Mouse (Mus musculus): Measurements from ENCODE around the gene Gna13. TPM values are rescaled to one million over a fixed set of nuclear protein-coding genes. Genes with fewer than 3 reads are reported as not detected.

Gna13 gene
- polyA plus RNA-seq, 1 experiment = not detected

DNA sequence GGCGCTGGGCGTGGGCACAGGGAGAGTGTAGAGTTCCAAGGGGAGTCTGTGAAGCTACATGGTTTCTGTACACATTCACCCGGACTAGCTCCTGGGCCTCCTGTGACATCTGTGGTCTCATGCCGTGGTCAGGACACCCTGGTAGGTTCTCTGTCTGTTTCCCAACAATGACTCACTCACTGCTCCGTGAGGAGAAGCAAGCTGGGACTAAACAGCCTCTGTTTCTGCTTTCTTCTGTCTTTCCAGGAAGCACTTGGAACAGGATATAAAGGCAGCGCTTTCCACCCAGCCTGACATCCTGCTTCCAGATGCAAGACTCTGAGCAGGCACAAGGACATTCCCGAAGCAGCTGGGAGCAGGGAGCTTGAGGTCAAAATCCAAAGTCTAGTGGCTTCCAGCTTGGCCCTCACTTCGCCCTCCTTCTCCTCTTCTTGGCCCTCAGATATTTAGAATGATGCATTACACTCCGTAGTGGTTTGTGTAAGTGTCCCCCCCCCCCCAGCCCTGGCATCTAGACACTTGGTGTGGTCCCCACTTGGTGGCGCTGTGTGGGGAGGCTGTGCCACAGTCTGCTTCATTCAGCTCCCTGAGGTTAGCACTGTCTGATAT, 18.5 kb upstream of the Gna13 start:
- peak; percentile 34; the same call in 1 of the 2 replicates for TF ChIP-seq CTCF (IDR thresholded peaks at IDR 0.05; ENCODE audit: insufficient read depth, low read depth, low read length)
- no peak for TF ChIP-seq POLR2A (IDR thresholded peaks at IDR 0.05; ENCODE audit: insufficient read depth, low read depth, low read length)
- Histone ChIP-seq H3K27ac (ENCODE audit: insufficient read depth, low read depth, low read length) (no peak overlapping the region), H3K4me1 (ENCODE audit: control insufficient read depth, insufficient read depth, low read length) (peaks cover 22% of the 10 kb centered on the region), H3K4me3 (ENCODE audit: insufficient read depth, low read depth, low read length) (no peak overlapping the region)
- WGBS = 30% methylated on average over 10 of the region's 10 CpGs

DNA sequence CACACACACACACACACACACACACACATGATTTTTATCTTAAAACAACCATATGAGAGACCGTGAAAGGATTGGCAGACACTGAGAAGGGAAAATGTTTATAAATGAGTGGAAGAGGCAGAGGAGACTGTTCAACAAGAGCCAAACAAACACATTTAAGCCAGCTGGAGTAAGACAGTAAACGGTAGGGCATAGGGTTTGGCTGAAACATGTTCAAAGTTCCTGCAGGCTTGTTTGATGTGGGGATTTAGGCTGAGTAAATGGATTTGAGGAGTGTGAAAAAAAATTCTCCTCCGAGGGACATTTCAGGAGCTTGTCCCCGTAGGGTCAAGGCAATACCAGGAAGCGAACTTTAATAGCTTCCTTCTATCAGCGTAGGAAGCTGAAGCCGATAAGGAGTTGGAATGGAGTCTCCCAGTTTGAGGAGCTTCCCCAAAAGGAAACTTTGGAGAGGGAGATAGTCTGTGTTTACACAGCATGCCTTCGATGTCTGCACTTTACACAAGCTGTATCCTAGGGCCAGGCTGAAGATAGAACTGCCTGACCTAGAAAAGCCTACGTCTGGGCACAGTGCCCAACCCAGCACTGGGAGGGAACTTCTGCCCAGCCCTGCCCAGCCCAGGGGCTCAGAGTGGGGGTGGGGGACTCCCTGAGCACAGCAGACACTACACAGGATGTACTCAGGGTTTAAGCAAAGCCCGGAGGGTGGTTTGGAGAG, 15.2 kb upstream of the Gna13 start:
- WGBS = 21% methylated on average over 10 of the region's 10 CpGs
- Histone ChIP-seq H3K4me1 (ENCODE audit: control insufficient read depth, insufficient read depth, low read length) (peaks cover 27% of the 10 kb centered on the region), H3K27ac (ENCODE audit: insufficient read depth, low read depth, low read length) (0 out of 2 replicates have a peak overlapping the region, but pooled peaks have one; percentile 42), H3K4me3 (ENCODE audit: insufficient read depth, low read depth, low read length) (no peak overlapping the region)
- no peak for TF ChIP-seq POLR2A (IDR thresholded peaks at IDR 0.05; ENCODE audit: insufficient read depth, low read depth, low read length)
- no peak for TF ChIP-seq CTCF (IDR thresholded peaks at IDR 0.05; ENCODE audit: insufficient read depth, low read depth, low read length)

GRCm38 (mm10) chr11:109348408-109348807, 14.2 kb upstream of the Gna13 start:
- H3K27ac ChIP-seq (ENCODE audit: insufficient read depth, low read depth, low read length) = no peak overlapping the region
- WGBS = 76% methylated on average over 12 of the region's 12 CpGs
- TF ChIP-seq CTCF (IDR thresholded peaks at IDR 0.05; ENCODE audit: insufficient read depth, low read depth, low read length) (no peak), POLR2A (IDR thresholded peaks at IDR 0.05; ENCODE audit: insufficient read depth, low read depth, low read length) (no peak)
- H3K4me1 ChIP-seq (ENCODE audit: control insufficient read depth, insufficient read depth, low read length) = peaks cover 27% of the 10 kb centered on the region
- H3K4me3 ChIP-seq (ENCODE audit: insufficient read depth, low read depth, low read length) = no peak overlapping the region

DNA sequence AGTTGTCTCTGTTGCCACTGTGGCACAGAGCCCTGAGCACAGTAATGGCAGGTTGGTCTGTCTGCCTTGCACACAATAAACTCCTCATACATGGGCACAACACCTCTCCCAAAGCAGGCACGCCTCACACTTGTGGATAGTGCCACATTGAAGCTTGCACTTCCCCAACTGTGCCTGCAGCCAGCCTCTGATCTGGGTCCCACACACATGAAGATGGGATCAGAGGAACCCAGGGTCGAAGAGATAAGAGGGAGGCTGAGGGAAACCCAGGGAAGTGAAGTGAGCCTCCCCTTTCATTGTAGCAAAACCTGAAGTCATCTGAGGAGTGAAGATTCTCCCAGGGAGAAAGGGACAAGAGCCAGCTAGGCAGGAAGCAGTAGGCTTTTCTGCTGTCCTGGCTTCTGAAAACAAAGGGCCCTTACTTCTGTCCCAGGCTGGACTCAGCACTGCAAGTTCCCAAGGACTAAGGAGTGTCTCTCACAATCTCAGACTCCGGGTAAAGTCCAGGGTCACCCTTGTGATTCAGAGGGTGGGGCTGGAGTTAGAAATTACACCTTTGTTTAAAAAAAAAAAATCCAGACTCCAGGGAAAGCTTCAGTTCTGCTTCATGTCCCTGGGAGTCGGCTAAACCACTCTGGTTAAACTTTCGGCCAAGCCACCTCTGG, 12.8 kb upstream of the Gna13 start:
- 80% methylated on average over 5 of the region's 5 CpGs for WGBS
- Histone ChIP-seq H3K27ac (ENCODE audit: insufficient read depth, low read depth, low read length) (no peak overlapping the region), H3K4me3 (ENCODE audit: insufficient read depth, low read depth, low read length) (no peak overlapping the region), H3K4me1 (ENCODE audit: control insufficient read depth, insufficient read depth, low read length) (peaks cover 20% of the 10 kb centered on the region)
- TF ChIP-seq POLR2A (IDR thresholded peaks at IDR 0.05; ENCODE audit: insufficient read depth, low read depth, low read length) = no peak
- TF ChIP-seq CTCF (IDR thresholded peaks at IDR 0.05; ENCODE audit: insufficient read depth, low read depth, low read length) = no peak

DNA sequence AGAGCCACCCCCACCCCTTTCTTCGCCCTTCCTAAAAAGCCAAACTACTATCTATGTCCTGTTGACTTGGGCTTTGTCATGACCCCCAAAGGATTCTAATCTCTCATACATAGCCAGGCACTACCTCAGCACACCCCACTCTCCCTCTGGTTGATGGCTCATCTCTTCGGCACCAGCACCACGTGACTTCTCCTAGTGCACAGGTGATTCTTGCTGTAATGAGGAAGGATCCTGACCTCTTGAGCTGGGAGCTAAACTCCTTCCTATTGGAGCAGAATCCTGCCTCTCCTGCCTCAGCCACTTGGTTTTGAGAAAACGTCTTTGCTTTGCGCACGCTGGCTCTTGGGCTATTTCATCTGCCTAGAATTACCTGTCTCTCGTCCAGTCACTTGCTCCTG, 12.3 kb upstream of the Gna13 start:
- Histone ChIP-seq H3K27ac (ENCODE audit: insufficient read depth, low read depth, low read length) (no peak overlapping the region), H3K4me3 (ENCODE audit: insufficient read depth, low read depth, low read length) (no peak overlapping the region), H3K4me1 (ENCODE audit: control insufficient read depth, insufficient read depth, low read length) (peaks cover 20% of the 10 kb centered on the region)
- WGBS = 96% methylated on average over 7 of the region's 7 CpGs
- no peak for TF ChIP-seq POLR2A (IDR thresholded peaks at IDR 0.05; ENCODE audit: insufficient read depth, low read depth, low read length)
- TF ChIP-seq CTCF (IDR thresholded peaks at IDR 0.05; ENCODE audit: insufficient read depth, low read depth, low read length) = no peak

DNA sequence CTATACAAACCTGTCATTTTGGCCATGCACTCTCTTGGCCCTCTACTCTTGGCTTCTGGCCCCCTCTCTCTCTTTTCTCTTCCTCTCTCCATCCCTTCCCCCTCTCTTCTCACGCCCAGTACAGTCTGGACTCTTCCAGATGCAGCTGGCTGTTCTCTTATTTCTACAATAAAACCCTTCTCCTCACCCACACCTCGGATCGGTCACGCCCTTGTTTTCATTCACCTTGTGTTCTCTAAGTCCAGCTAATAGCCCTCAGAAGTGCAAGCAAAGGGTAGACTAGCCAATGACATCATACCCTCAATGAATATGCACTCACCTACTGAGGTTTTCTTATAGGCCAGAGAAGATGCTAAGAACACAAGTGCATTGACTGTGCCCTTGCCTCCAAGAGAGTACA, 11.1 kb upstream of the Gna13 start:
- H3K27ac ChIP-seq (ENCODE audit: insufficient read depth, low read depth, low read length) = no peak overlapping the region
- TF ChIP-seq CTCF (IDR thresholded peaks at IDR 0.05; ENCODE audit: insufficient read depth, low read depth, low read length) (no peak), POLR2A (IDR thresholded peaks at IDR 0.05; ENCODE audit: insufficient read depth, low read depth, low read length) (no peak)

GRCm38 (mm10) chr11:109353391-109354235, 9.0 kb upstream of the Gna13 start:
- H3K4me1 ChIP-seq (ENCODE audit: control insufficient read depth, insufficient read depth, low read length) = peaks cover 15% of the 10 kb centered on the region
- WGBS = 67% methylated on average over 12 of the region's 12 CpGs
- H3K4me3 ChIP-seq (ENCODE audit: insufficient read depth, low read depth, low read length) = no peak overlapping the region
- no peak for TF ChIP-seq CTCF (IDR thresholded peaks at IDR 0.05; ENCODE audit: insufficient read depth, low read depth, low read length)
- TF ChIP-seq POLR2A (IDR thresholded peaks at IDR 0.05; ENCODE audit: insufficient read depth, low read depth, low read length) = no peak
- H3K27ac ChIP-seq (ENCODE audit: insufficient read depth, low read depth, low read length) = no peak overlapping the region

More for the DNA sequence above, 11.1 kb upstream of the Gna13 start:
- no peak overlapping the region for H3K4me3 ChIP-seq (ENCODE audit: insufficient read depth, low read depth, low read length)
- peaks cover 23% of the 10 kb centered on the region for H3K4me1 ChIP-seq (ENCODE audit: control insufficient read depth, insufficient read depth, low read length)
- WGBS = 69% methylated on average over 3 of the region's 4 CpGs

GRCm38 (mm10) chr11:109354236-109354613, 8.4 kb upstream of the Gna13 start:
- Histone ChIP-seq H3K27ac (ENCODE audit: insufficient read depth, low read depth, low read length) (no peak overlapping the region), H3K4me3 (ENCODE audit: insufficient read depth, low read depth, low read length) (no peak overlapping the region), H3K4me1 (ENCODE audit: control insufficient read depth, insufficient read depth, low read length) (peaks cover 15% of the 10 kb centered on the region)
- TF ChIP-seq CTCF (IDR thresholded peaks at IDR 0.05; ENCODE audit: insufficient read depth, low read depth, low read length) (no peak), POLR2A (IDR thresholded peaks at IDR 0.05; ENCODE audit: insufficient read depth, low read depth, low read length) (no peak)
- WGBS = 90% methylated on average over 6 of the region's 6 CpGs
